Mouse (Mus musculus) liver, embryonic 14.5 days (tissue): ENCODE results near the gene Traf3ip3. TPM values are rescaled to one million over a fixed set of nuclear protein-coding genes. Genes with fewer than 3 reads are reported as not detected.

Experiments used
- ATAC-seq: fragments of 200-750 bp; cut with Nextera tagmentation; 2 replicates; pipeline ENCODE4 v1.8.0; 2017; ENCODE audit warnings: moderate number of reproducible peaks, mild to moderate bottlenecking, moderate library complexity; ENCODE audit not compliant: insufficient read depth
- DNase-seq, 3 experiments: peaks; one replicate each; pipeline ENCODE4 v3.0.0-alpha.2; 2012 to 2013; ENCODE audit warnings: low read depth in 3 of 3, low spot score in 3 of 3
- H3K27ac ChIP-seq: fragments of 300-500 bp; sonication (generic); 2 replicates; pipeline ENCODE4 v1.5.1; 2014; ENCODE audit warnings: moderate library complexity, mild to moderate bottlenecking, control low read depth, inconsistent platforms
- H3K27me3 ChIP-seq: fragments of 300-500 bp; sonication (generic); 2 replicates; pipeline ENCODE4 v1.6.1; 2014; ENCODE audit warnings: mild to moderate bottlenecking, low read length, moderate library complexity; ENCODE audit not compliant: control insufficient read depth, insufficient read depth
- H3K36me3 ChIP-seq: fragments of 300-500 bp; sonication (generic); replicated peaks from 2 replicates; pipeline ENCODE4 v1.6.1; 2014; ENCODE audit warnings: low read depth; ENCODE audit not compliant: control insufficient read depth, insufficient read depth
- H3K4me1 ChIP-seq, 2 experiments: fragments of 200-500 bp in 1 of 2; fragments of 300-500 bp in 1 of 2; sonication (generic) in 1 of 2; replicated peaks; 2 replicates each; pipeline ENCODE4 v1.6.1; 2012 to 2014; ENCODE audit warnings: antibody characterized with exemption in 1 of 2, inconsistent platforms in 1 of 2, low read length in 1 of 2; ENCODE audit not compliant: control insufficient read depth in 2 of 2, insufficient read depth in 2 of 2
- H3K4me2 ChIP-seq: fragments of 300-500 bp; sonication (generic); 2 replicates; pipeline ENCODE4 v1.6.1; 2014; ENCODE audit warnings: low read depth, mild to moderate bottlenecking, control low read depth, moderate library complexity
- H3K4me3 ChIP-seq, 2 experiments: fragments of 200-500 bp in 1 of 2; fragments of 300-500 bp in 1 of 2; sonication (generic) in 1 of 2; 2 replicates each; pipeline ENCODE4 v1.5.1; 2012 to 2014; ENCODE audit warnings: low read depth in 2 of 2, low read length in 2 of 2, mild to moderate bottlenecking in 2 of 2, control low read depth in 1 of 2, inconsistent platforms in 1 of 2, moderate library complexity in 1 of 2; ENCODE audit not compliant: insufficient read depth in 1 of 2
- H3K9ac ChIP-seq: fragments of 300-500 bp; sonication (generic); replicated peaks from 2 replicates; pipeline ENCODE4 v1.6.1; 2014; ENCODE audit warnings: mild to moderate bottlenecking, control low read depth, moderate library complexity
- H3K9me3 ChIP-seq: fragments of 300-500 bp; sonication (generic); 2 replicates; pipeline ENCODE4 v1.6.1; 2016; ENCODE audit warnings: low read length, mixed read lengths; ENCODE audit not compliant: control insufficient read depth
- CTCF ChIP-seq: IDR thresholded peaks from 2 replicates; pipeline ENCODE4 v1.5.1; 2016; ENCODE audit warnings: antibody characterized with exemption, low read depth, control low read depth
- EP300 ChIP-seq: IDR thresholded peaks from 2 replicates; pipeline ENCODE4 v1.6.1; 2016; ENCODE audit warnings: antibody characterized with exemption, low read depth
- WGBS: fragments of 180-500 bp; shearing (Covaris S2); extraction: QIAGEN DNeasy Blood & Tissue Kit; methylation state at CpG from one replicate; pipeline ENCODE4 v1.1.7; 2014; ENCODE audit not compliant: insufficient replicate concordance; 5-methylcytosine and 5-hydroxymethylcytosine counted together
- polyA plus RNA-seq, 2 experiments: library from polyadenylated mRNA; depleted of rRNA in 1 of 2; stranded (reverse) in 1 of 2; unstranded in 1 of 2; fragments of >200 nt; fragmentation: Nextera tagmentation in 1 of 2; extraction: Ambion mirVana in 1 of 2; gene quantifications; 2 replicates each; pipeline versions ENCODE4 v1.2.1 to v1.2.3; 2012 to 2014

The Traf3ip3 gene
- polyA plus RNA-seq, 2 experiments = 4.9 to 5.1 TPM

DNA sequence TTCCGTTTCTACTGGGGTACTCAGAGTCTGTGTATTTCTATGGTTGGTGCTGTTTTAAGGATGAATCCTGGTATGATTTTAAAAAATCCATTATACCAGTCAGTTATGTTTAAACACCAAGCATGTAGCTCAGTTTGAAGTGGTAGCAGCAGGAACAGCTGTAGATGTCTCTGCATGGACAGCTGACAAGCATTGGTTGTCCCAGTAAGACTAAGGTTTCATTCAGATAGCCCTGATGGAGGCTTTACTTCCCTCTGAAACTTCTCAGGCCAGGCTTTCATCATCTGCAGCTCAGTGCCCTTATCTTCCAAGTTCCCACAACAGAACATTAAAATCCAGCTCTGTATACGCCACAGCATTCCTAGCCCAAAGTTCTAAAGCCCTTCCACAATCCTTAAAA lies 31.2 kb upstream of the Traf3ip3 start:
- Histone ChIP-seq H3K36me3 (no peaks in the 10 kb centered on the region), H3K9me3 (no peaks in the 10 kb centered on the region), H3K9ac (no peak overlapping the region), H3K4me2 (no peak overlapping the region), H3K4me3 (no peak overlapping the region), H3K4me1 (no peaks in the 10 kb centered on the region), H3K27me3 (no peaks in the 10 kb centered on the region), H3K27ac (no peak overlapping the region)
- whole genome bisulfite sequencing = 63% methylated on average over 2 of the region's 2 CpGs
- DNase-seq (no peak), ATAC-seq (no peak)
- TF ChIP-seq CTCF (no peak), EP300 (no peak)

DNA sequence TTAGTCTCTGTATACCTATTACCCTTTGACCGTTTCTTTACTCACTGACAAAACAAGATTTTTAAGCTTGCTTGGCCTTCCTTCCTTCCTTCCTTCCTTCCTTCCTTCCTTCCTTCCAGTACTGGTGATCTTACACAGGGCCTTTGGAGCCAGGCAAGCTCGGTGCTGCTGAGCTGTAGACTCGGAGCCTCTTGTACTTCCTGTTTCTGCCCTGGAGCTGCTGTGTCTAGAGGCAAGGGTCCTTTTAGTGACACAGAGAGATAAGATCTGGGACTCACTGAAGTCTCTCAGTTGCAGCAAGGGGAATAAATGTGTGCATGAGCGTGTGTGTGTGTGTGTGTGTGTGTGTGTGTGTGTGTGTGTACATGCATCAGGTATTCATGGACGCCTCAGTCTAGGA lies 29.4 kb upstream of the Traf3ip3 start:
- no peak for DNase-seq
- no peak overlapping the region for H3K9ac ChIP-seq
- no peak for ATAC-seq
- H3K4me2 ChIP-seq = no peak overlapping the region
- H3K9me3 ChIP-seq = no peaks in the 10 kb centered on the region
- H3K36me3 ChIP-seq = no peaks in the 10 kb centered on the region
- H3K27ac ChIP-seq = no peak overlapping the region
- TF ChIP-seq EP300 (no peak), CTCF (no peak)
- WGBS = 18% methylated on average over 5 of the region's 5 CpGs
- H3K4me3 ChIP-seq = no peak overlapping the region
- no peaks in the 10 kb centered on the region for H3K27me3 ChIP-seq
- H3K4me1 ChIP-seq = no peaks in the 10 kb centered on the region

DNA sequence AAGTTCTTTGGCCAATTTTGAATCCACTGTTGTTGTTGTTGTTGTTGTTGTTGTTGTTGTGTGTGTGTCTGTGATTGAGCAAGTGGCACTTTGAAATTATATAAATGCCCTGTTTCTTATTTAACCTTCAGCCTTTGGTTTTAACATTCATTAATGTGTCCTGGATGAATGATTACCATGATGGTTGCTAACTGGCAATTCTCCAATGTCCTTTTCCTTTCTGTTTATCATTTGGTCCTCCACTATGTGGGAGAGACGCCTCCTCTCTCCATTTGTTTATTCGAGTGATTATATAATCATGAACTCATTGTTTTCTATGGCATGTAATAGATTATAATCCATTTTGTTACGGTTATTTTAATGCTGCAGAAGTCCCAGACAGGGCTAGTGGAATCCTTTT lies 29.0 kb upstream of the Traf3ip3 start:
- Histone ChIP-seq H3K9me3 (no peaks in the 10 kb centered on the region), H3K27me3 (no peaks in the 10 kb centered on the region), H3K4me1 (no peaks in the 10 kb centered on the region), H3K27ac (no peak overlapping the region), H3K9ac (no peak overlapping the region), H3K4me3 (no peak overlapping the region), H3K36me3 (no peaks in the 10 kb centered on the region), H3K4me2 (no peak overlapping the region)
- TF ChIP-seq CTCF (no peak), EP300 (no peak)
- WGBS = 47% methylated on average over 3 of the region's 3 CpGs
- no peak for ATAC-seq
- DNase-seq = no peak

DNA sequence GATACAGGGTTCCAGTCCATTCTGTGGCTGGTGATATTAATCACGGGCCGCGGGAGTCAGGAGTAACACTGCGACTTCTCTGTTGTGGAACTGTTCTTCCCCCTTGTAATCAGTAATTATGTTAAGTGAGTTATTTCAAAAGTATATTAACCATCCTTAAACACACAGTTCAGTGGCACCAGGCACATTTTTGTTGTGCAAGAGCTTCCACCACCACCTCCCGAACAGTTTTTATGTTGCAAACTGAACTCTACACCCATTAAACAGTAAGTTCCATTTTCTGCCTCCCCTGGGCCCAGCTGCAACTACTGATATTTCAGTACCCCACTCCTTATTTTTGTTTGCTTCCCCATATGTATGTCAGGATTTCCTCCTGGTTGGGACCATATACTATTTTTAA lies 28.1 kb upstream of the Traf3ip3 start:
- no peaks in the 10 kb centered on the region for H3K36me3 ChIP-seq
- ATAC-seq = no peak
- 65% methylated on average over 5 of the region's 5 CpGs for WGBS
- H3K4me2 ChIP-seq = no peak overlapping the region
- DNase-seq = no peak
- no peak for TF ChIP-seq CTCF
- H3K27ac ChIP-seq = no peak overlapping the region
- H3K9ac ChIP-seq = no peak overlapping the region
- H3K4me1 ChIP-seq = no peaks in the 10 kb centered on the region
- H3K4me3 ChIP-seq = no peak overlapping the region
- H3K27me3 ChIP-seq = no peaks in the 10 kb centered on the region
- H3K9me3 ChIP-seq = no peaks in the 10 kb centered on the region

DNA sequence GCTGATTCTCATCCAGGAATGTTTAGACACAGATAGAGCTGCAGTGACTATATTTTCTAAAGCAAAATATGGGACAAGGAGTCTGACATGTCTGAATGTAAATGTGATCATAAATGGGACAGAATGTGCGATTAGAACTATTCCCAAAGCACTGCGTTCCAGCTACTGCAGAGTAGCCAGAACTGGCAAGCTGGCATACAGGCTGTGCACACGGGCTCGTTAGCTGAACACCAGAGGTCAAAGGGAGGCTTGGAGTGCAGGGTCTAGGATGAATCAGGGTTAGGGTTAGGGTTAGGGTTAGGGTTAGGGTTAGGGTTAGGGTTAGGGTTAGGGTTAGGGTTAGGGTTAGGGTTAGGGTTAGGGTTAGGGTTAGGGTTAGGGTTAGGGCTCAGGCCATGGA lies 26.0 kb upstream of the Traf3ip3 start:
- H3K4me1 ChIP-seq = no peaks in the 10 kb centered on the region
- DNase-seq = no peak

More for the DNA sequence above, 26.0 kb upstream of the Traf3ip3 start:
- no peak for TF ChIP-seq EP300
- TF ChIP-seq CTCF = no peak
- no peak overlapping the region for H3K9ac ChIP-seq
- H3K9me3 ChIP-seq = no peaks in the 10 kb centered on the region
- no peak overlapping the region for H3K27ac ChIP-seq
- H3K4me3 ChIP-seq = no peak overlapping the region
- 67% methylated on average over 4 of the region's 4 CpGs for WGBS
- no peaks in the 10 kb centered on the region for H3K27me3 ChIP-seq
- ATAC-seq = no peak
- no peak overlapping the region for H3K4me2 ChIP-seq
- H3K36me3 ChIP-seq = no peaks in the 10 kb centered on the region
